Mouse (Mus musculus) hindbrain, embryonic 13.5 days (tissue): ENCODE data around the gene Hmx1. TPM values are rescaled to one million over a fixed set of nuclear protein-coding genes. Genes with fewer than 3 reads are reported as not detected.

Experiments
- ATAC-seq: fragments of 200-750 bp; cut with Nextera tagmentation; 2 replicates; pipeline ENCODE4 v1.8.0; 2017; ENCODE audit warnings: moderate TSS enrichment; ENCODE audit not compliant: low FRiP score
- H3K27ac ChIP-seq: fragments of 300-500 bp; sonication (generic); 2 replicates; pipeline ENCODE4 v1.5.1; 2015; ENCODE audit warnings: inconsistent platforms, mild to moderate bottlenecking, moderate library complexity
- H3K27me3 ChIP-seq: fragments of 300-500 bp; sonication (generic); 2 replicates; pipeline ENCODE4 v1.6.1; 2015; ENCODE audit warnings: mild to moderate bottlenecking, inconsistent platforms
- H3K36me3 ChIP-seq: fragments of 300-500 bp; sonication (generic); 2 replicates; pipeline ENCODE4 v1.6.1; 2015; ENCODE audit warnings: mild to moderate bottlenecking, inconsistent platforms
- H3K4me1 ChIP-seq: fragments of 300-500 bp; sonication (generic); replicated peaks from 2 replicates; pipeline ENCODE4 v1.6.1; 2015; ENCODE audit warnings: inconsistent platforms
- H3K4me2 ChIP-seq: fragments of 300-500 bp; sonication (generic); 2 replicates; pipeline ENCODE4 v1.6.1; 2015; ENCODE audit warnings: inconsistent platforms, mild to moderate bottlenecking, moderate library complexity
- H3K4me3 ChIP-seq: fragments of 300-500 bp; sonication (generic); 2 replicates; pipeline ENCODE4 v1.5.1; 2015; ENCODE audit warnings: mild to moderate bottlenecking, inconsistent platforms
- H3K9ac ChIP-seq: fragments of 300-500 bp; sonication (generic); 2 replicates; pipeline ENCODE4 v1.6.1; 2015; ENCODE audit warnings: mild to moderate bottlenecking, inconsistent platforms
- H3K9me3 ChIP-seq: fragments of 300-500 bp; sonication (generic); 2 replicates; pipeline ENCODE4 v1.6.1; 2016; ENCODE audit warnings: inconsistent platforms
- WGBS: fragments of 180-500 bp; shearing (Covaris S2); methylation state at CpG from one replicate; pipeline ENCODE4 v1.1.7; 2015; 5-methylcytosine and 5-hydroxymethylcytosine counted together
- polyA plus RNA-seq: library from polyadenylated mRNA; unstranded; fragments of >200 nt; fragmentation: Nextera tagmentation; extraction: Ambion mirVana; gene quantifications from 2 replicates; pipeline ENCODE4 v1.2.1, GENCODE M21; 2015

The Hmx1 gene
- polyA plus RNA-seq, 1 experiment from 2014 or later: 1.5 TPM

DNA sequence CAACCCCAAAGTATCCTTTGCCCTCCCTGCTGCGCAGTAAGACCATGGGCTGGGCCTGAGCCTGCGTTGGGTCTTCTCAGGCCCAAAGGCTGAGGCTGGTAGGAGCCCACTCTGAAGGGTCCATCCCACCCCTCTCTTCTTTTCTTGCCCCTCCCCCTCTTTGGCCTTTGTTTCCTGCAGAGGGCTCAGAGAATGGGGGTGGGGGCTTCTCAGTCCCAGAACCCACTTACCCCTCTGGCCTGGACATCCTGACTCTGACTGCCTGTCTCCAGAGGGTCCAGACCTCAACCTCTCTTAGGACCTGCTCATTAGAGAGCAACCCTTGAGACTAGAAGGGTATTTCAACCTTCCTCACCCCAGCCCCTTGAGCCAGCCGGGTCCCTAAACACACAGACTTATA, 1.0 kb downstream of the Hmx1 start:
- Histone ChIP-seq H3K4me1 (peaks cover 27% of the 10 kb centered on the region), H3K9ac (no peak overlapping the region), H3K27me3 (peaks cover 100% of the 10 kb centered on the region), H3K36me3 (no peaks in the 10 kb centered on the region), H3K4me2 (no peak overlapping the region), H3K9me3 (no peaks in the 10 kb centered on the region), H3K4me3 (no peak overlapping the region), H3K27ac (no peak overlapping the region)
- 5% methylated on average over 3 of the region's 3 CpGs for WGBS
- ATAC-seq: no peak

- Histone ChIP-seq H3K9ac (no peak overlapping the region), H3K9me3 (no peaks in the 10 kb centered on the region), H3K4me3 (peak overlapping the region; percentile 24; the same call in 1 of the 2 replicates), H3K4me2 (peak overlapping the region; percentile 35; the same call in 1 of the 2 replicates), H3K27me3 (peaks cover 100% of the 10 kb centered on the region), H3K27ac (no peak overlapping the region), H3K36me3 (no peaks in the 10 kb centered on the region), H3K4me1 (peaks cover 27% of the 10 kb centered on the region)
- WGBS: 3% methylated on average over 22 of the region's 22 CpGs
- ATAC-seq: no peak
Observed at GRCm38 (mm10) chr5:35390848-35391655, 2.1 kb downstream of the Hmx1 start.

GRCm38 (mm10) chr5:35391656-35392333, 2.9 kb downstream of the Hmx1 start:
- Histone ChIP-seq H3K4me3 (peak overlapping the region; percentile 24), H3K4me2 (peak overlapping the region; percentile 35), H3K9me3 (no peaks in the 10 kb centered on the region), H3K36me3 (no peaks in the 10 kb centered on the region), H3K27me3 (peaks cover 97% of the 10 kb centered on the region), H3K4me1 (peaks cover 27% of the 10 kb centered on the region), H3K27ac (no peak overlapping the region), H3K9ac (no peak overlapping the region)
- ATAC-seq: no peak
- 1% methylated on average over 82 of the region's 88 CpGs for WGBS

GRCm38 (mm10) chr5:35392334-35392695, 3.4 kb downstream of the Hmx1 start:
- Histone ChIP-seq H3K9me3 (no peaks in the 10 kb centered on the region), H3K36me3 (no peaks in the 10 kb centered on the region), H3K27me3 (peaks cover 97% of the 10 kb centered on the region), H3K9ac (no peak overlapping the region), H3K4me2 (peak overlapping the region; percentile 35), H3K4me1 (peaks cover 32% of the 10 kb centered on the region), H3K4me3 (peak overlapping the region; percentile 24), H3K27ac (no peak overlapping the region)
- WGBS: 1% methylated on average over 37 of the region's 37 CpGs
- ATAC-seq: no peak

DNA sequence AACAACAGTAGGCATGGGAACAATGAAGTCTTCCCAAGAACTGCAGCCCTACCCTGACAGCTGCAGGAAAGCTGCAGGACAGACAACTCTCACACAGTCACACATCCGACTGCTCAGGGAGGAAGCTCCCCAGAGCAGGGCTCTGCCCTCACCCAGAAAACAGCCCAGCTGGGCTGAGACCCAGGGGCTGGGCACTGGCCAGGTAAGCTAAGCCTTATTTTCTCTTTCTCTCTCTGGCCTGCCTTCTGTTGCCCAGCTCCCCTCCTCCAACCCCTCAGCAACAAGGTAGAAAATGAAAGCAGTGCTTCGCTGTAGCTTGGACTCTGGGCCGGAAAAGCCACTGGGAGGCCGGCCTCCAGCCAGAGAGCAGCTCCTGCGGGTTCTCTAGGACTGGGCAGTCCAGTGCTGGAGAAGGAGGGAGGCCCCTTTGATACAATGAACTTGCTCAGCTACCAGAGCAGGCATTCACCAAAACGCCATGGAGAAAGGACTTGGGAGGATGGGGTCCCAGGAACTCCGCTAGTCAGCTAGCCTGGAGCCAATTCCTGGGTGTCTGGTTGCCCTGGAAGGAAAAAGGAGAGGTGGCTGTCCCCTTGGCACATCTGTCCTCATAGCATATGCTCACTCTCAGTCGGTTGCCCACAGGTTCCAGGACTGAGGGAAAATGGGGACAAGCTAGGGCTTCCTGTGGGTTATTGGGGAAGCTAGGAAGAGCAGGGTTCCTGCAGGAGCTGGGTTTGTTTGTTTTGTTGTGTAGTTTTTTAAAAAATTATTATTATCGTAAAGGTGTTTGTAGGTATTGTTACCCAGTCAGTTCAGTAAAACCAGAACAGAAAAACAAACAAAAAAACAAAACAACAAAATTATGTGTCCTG, 6.9 kb downstream of the Hmx1 start:
- Histone ChIP-seq H3K4me1 (peaks cover 27% of the 10 kb centered on the region), H3K9me3 (no peaks in the 10 kb centered on the region), H3K27ac (no peak overlapping the region), H3K4me3 (no peak overlapping the region), H3K9ac (no peak overlapping the region), H3K27me3 (peaks cover 97% of the 10 kb centered on the region), H3K4me2 (no peak overlapping the region), H3K36me3 (no peaks in the 10 kb centered on the region)
- WGBS: 5% methylated on average over 9 of the region's 9 CpGs
- no peak for ATAC-seq

DNA sequence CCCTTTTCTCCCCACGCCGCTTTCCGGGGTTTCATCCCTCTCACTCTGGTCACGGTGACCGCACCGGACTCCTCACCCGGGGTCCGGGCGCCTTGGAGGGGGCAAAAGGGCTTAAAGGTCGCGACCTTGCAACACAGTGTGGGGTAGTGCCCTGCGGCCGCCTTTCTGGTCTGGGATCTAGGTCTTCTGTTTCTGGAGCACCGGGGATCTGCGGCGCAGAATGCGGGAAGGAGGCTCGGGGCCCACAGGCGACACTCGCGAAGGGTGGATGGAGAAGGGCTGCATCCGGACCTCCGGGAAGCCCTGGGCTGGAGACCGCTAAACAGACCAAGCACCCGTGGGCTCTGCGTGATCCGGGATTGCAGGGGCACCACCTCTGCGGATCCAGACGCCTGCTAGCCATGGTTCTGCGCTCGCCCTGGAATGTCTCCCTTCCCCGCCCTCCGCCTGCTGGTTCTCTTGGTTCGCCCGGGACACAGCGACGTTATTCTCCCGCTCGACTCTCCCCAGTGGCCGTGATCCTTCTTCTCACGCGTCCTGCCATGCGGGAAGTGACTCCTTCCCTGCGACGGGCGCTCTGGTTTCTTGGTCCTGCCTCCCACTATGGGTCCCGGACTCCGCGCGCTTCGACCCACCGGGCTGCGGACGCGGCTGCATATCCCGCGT, 8.2 kb downstream of the Hmx1 start:
- ATAC-seq: peak; percentile 26; the same call in 1 of the 2 replicates
- H3K4me2 ChIP-seq: no peak overlapping the region
- H3K27ac ChIP-seq: no peak overlapping the region
- H3K9ac ChIP-seq: no peak overlapping the region
- under 1% methylated on average over 57 of the region's 57 CpGs for WGBS
- no peaks in the 10 kb centered on the region for H3K36me3 ChIP-seq
- H3K9me3 ChIP-seq: no peaks in the 10 kb centered on the region
- H3K4me3 ChIP-seq: 0 out of 2 replicates have a peak overlapping the region, but pooled peaks have one; percentile 2
- H3K4me1 ChIP-seq: peaks cover 20% of the 10 kb centered on the region
- peaks cover 97% of the 10 kb centered on the region for H3K27me3 ChIP-seq

GRCm38 (mm10) chr5:35397642-35398309, 8.9 kb downstream of the Hmx1 start:
- no peak overlapping the region for H3K9ac ChIP-seq
- no peaks in the 10 kb centered on the region for H3K9me3 ChIP-seq
- no peak overlapping the region for H3K27ac ChIP-seq
- peaks cover 15% of the 10 kb centered on the region for H3K4me1 ChIP-seq
- H3K36me3 ChIP-seq: no peaks in the 10 kb centered on the region
- ATAC-seq: no peak
- peaks cover 97% of the 10 kb centered on the region for H3K27me3 ChIP-seq
- H3K4me2 ChIP-seq: no peak overlapping the region
- H3K4me3 ChIP-seq: no peak overlapping the region; the same call in 1 of the 2 replicates
- 2% methylated on average over 38 of the region's 52 CpGs for WGBS

DNA sequence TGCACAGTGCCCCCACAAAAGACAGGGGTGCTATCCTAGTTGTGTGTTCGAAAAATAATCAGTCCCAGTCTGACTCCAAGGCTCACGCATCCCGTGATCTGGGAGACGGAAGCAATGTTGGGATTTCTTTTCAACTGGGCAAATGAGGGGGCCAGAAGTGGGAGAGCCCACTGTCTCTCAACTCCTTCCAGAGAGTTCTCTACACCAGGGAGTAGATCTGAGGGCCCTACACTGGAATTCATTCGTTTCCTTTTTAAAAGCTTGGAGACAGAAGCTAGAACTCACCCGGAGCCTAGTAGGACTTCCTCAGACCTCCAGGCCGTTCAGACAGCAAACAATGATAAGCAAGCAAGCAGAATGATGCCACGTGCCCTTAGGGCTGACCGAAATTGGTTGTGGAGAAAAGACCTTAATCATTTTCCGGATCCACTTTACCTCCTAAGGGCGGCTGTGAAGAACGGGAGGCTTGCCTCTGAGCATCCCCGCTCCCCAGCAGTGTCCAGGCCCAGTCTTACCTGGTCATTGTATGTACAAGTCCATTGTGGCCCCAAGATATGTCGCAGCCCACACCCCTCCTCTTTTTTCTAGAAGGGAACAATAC, 9.5 kb downstream of the Hmx1 start:
- Histone ChIP-seq H3K27me3 (peaks cover 97% of the 10 kb centered on the region), H3K36me3 (no peaks in the 10 kb centered on the region), H3K4me2 (no peak overlapping the region), H3K9me3 (no peaks in the 10 kb centered on the region), H3K4me3 (no peak overlapping the region), H3K9ac (no peak overlapping the region), H3K4me1 (peaks cover 15% of the 10 kb centered on the region), H3K27ac (no peak overlapping the region)
- WGBS: 3% methylated on average over 14 of the region's 14 CpGs
- no peak for ATAC-seq

- WGBS: 2% methylated on average over 7 of the region's 7 CpGs
- H3K9me3 ChIP-seq: no peaks in the 10 kb centered on the region
- no peak overlapping the region for H3K9ac ChIP-seq
- no peak overlapping the region for H3K27ac ChIP-seq
- no peak overlapping the region for H3K4me2 ChIP-seq
- no peak for ATAC-seq
- peaks cover 97% of the 10 kb centered on the region for H3K27me3 ChIP-seq
- no peaks in the 10 kb centered on the region for H3K36me3 ChIP-seq
- H3K4me3 ChIP-seq: no peak overlapping the region
- peaks cover 15% of the 10 kb centered on the region for H3K4me1 ChIP-seq
Observed at GRCm38 (mm10) chr5:35399061-35399460, 10.2 kb downstream of the Hmx1 start.

DNA sequence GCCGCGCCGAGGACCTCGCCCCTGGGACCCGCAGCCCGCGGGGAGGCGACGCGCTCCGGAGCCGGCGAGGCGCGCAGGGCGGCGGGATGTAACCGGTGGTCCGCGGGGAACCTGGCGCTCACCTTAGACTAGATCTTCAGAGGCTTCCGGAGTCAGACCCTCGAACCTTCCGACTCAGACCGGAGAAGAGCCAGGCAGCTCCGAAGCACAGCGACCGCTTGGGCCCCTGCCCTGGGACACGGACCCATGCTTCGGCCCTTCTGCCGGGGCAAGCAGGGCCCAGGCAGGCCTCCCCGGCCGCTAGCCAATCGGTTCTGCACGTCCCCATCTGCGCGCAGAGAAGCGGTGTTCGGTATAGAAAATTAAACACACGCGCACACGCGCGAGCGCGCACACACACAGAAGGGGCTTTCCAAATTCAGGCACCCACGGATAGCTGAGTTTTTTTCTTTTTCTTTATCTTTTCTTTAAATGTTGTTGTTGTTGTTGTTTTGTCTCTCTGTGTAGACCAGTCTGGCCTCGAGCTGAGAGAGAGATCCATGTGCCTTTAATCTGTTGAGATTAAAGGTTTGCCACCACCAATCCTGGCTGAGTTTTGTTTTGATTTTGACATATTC, 10.9 kb downstream of the Hmx1 start:
- H3K27me3 ChIP-seq: peaks cover 97% of the 10 kb centered on the region
- no peak overlapping the region for H3K9ac ChIP-seq
- no peaks in the 10 kb centered on the region for H3K36me3 ChIP-seq
- no peaks in the 10 kb centered on the region for H3K9me3 ChIP-seq
- H3K4me1 ChIP-seq: peaks cover 15% of the 10 kb centered on the region
- H3K4me3 ChIP-seq: no peak overlapping the region
- no peak for ATAC-seq
- WGBS: 2% methylated on average over 41 of the region's 48 CpGs
- no peak overlapping the region for H3K4me2 ChIP-seq
- H3K27ac ChIP-seq: no peak overlapping the region

DNA sequence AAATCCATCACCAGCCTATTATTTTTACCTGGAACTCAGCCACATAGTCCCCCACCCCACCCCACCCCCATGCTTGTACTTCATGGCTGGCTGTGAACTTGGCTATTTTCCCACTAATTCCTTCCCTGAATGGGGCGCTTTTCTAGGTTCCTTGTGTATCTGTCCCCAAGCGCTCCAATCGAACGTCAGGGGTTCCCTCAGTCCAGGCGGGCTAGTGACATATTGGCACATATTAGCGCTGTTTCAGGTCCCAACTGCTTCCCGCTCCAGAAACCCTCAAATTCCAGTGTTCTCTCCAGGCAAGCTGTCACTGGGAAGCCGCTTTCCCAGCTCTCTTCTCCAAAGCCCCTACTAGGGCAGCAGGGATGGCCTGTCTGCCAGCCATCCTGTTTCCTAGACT, 12.3 kb downstream of the Hmx1 start:
- H3K36me3 ChIP-seq: no peaks in the 10 kb centered on the region
- no peak overlapping the region for H3K9ac ChIP-seq
- no peak overlapping the region for H3K4me3 ChIP-seq
- peaks cover 15% of the 10 kb centered on the region for H3K4me1 ChIP-seq
- no peak for ATAC-seq
- H3K27ac ChIP-seq: no peak overlapping the region
- H3K9me3 ChIP-seq: no peaks in the 10 kb centered on the region
- WGBS: 3% methylated on average over 8 of the region's 8 CpGs
- peaks cover 98% of the 10 kb centered on the region for H3K27me3 ChIP-seq
- H3K4me2 ChIP-seq: no peak overlapping the region
